Mouse (Mus musculus) megakaryocyte, embryonic 14.5 days (primary cell): ENCODE data around the gene Nags. TPM values are rescaled to one million over a fixed set of nuclear protein-coding genes. Genes with fewer than 3 reads are reported as not detected.

ENCODE experiments used
- H3K27me3 ChIP-seq: replicated peaks from 2 replicates; pipeline ENCODE3; 2012; ENCODE audit warnings: inconsistent platforms
- H3K36me3 ChIP-seq: replicated peaks from 2 replicates; pipeline ENCODE3; 2012; ENCODE audit warnings: low read length, inconsistent platforms, mixed read lengths
- H3K4me1 ChIP-seq: 2 replicates; pipeline ENCODE4 v1.6.1; 2012; ENCODE audit warnings: inconsistent platforms
- H3K4me3 ChIP-seq: replicated peaks from 2 replicates; pipeline ENCODE3; 2012; ENCODE audit warnings: moderate library complexity, mild to moderate bottlenecking, inconsistent platforms
- H3K9me3 ChIP-seq: 2 replicates; pipeline ENCODE4 v1.6.1; 2012; ENCODE audit warnings: inconsistent platforms
- FLI1 ChIP-seq: IDR thresholded peaks from 2 replicates; pipeline ENCODE4 v1.6.1; 2012; ENCODE audit warnings: low read length, inconsistent platforms, mixed read lengths
- GATA1 ChIP-seq: IDR thresholded peaks from 3 replicates; pipeline ENCODE4 v1.6.1; 2012; ENCODE audit warnings: mixed read lengths, low read length, inconsistent platforms, borderline replicate concordance
- polyA plus RNA-seq: library from polyadenylated mRNA; stranded (reverse); fragments of >175 nt; gene quantifications from 2 replicates; pipeline ENCODE4 v1.2.3, GENCODE M21; 2012; ENCODE audit warnings: low replicate concordance; ENCODE audit not compliant: insufficient read depth

The Nags gene
- polyA plus RNA-seq, 1 experiment = not detected

GRCm38 (mm10) chr11:102198245-102198644, 52.9 kb downstream of the Nags start:
- H3K9me3 ChIP-seq = no peaks in the 10 kb centered on the region
- H3K27me3 ChIP-seq = no peaks in the 10 kb centered on the region
- TF ChIP-seq FLI1 = no peak
- no peak for TF ChIP-seq GATA1
- H3K4me1 ChIP-seq = peaks cover 96% of the 10 kb centered on the region
- peaks cover 100% of the 10 kb centered on the region for H3K36me3 ChIP-seq
- H3K4me3 ChIP-seq = no peak overlapping the region

Other genes with a start within 250 kb of the Nags start
- not detected in 2 replicates for gene Sost, start 178.5 kb upstream of the Nags start, polyA plus RNA-seq
- gene Cfap97d1, start 161.2 kb upstream of the Nags start, polyA plus RNA-seq = not detected in 2 replicates
- gene Dusp3, start 158.5 kb upstream of the Nags start, polyA plus RNA-seq = 47.3 and 165 TPM in 2 replicates
- not detected in 2 replicates for gene Mpp3, start 117.1 kb upstream of the Nags start, polyA plus RNA-seq
- not detected in 2 replicates for gene Cd300lg, start 104.0 kb upstream of the Nags start, polyA plus RNA-seq
- gene Mpp2, start 57.0 kb upstream of the Nags start, polyA plus RNA-seq = 7.0 and 10.2 TPM in 2 replicates
- gene Ppy, start 44.2 kb upstream of the Nags start, polyA plus RNA-seq = 2.3 TPM in 1 of 2 replicates, not detected in the other
- not detected in 2 replicates for gene Pyy, start 37.7 kb upstream of the Nags start, polyA plus RNA-seq
- gene Tmem101, start 10.9 kb downstream of the Nags start, polyA plus RNA-seq = 13.5 TPM in 1 of 2 replicates, not detected in the other
- gene Lsm12, start 39.8 kb downstream of the Nags start, polyA plus RNA-seq = 36.7 and 120 TPM in 2 replicates
- gene G6pc3, start 44.1 kb downstream of the Nags start, polyA plus RNA-seq = 32.9 and 73.3 TPM in 2 replicates
- gene Hdac5, start 84.7 kb downstream of the Nags start, polyA plus RNA-seq = 384 and 644 TPM in 2 replicates
- 2.6 and 4.2 TPM in 2 replicates for gene BC030867, start 103.4 kb downstream of the Nags start, polyA plus RNA-seq
- not detected in 2 replicates for gene Asb16, start 123.2 kb downstream of the Nags start, polyA plus RNA-seq
- gene Tmub2, start 139.4 kb downstream of the Nags start, polyA plus RNA-seq = 46.7 and 48.3 TPM in 2 replicates
- gene Atxn7l3, start 151.1 kb downstream of the Nags start, polyA plus RNA-seq = 64.8 and 80.0 TPM in 2 replicates
- gene Ubtf, start 174.2 kb downstream of the Nags start, polyA plus RNA-seq = 46.9 and 85.8 TPM in 2 replicates
- gene Slc4a1, start 220.7 kb downstream of the Nags start, polyA plus RNA-seq = 0.13 and 2.8 TPM in 2 replicates
- 3.8 and 6.6 TPM in 2 replicates for gene Rundc3a, start 247.9 kb downstream of the Nags start, polyA plus RNA-seq